Comparison of ENCODE assay signal across 25 mouse cellular contexts in the genomic region with DNA sequence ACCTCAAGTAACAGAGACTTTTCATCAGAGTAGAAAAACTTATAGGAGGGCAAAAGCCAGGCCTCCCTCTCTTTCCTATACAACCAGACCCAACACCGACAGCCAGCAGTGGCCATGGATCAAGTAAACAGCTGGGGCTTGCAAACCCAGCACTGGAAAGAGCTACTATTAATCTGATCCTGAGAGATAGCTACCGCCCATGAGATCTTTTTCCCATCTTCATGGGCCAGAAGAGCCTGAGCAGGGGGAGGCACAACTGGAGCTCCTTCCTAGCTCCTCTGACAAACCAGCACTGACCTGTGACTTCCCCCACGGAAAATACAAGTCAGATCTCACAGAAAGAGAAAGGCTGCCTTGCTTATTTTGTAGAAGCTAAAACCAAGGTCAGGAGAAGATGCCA.
DNase-seq lines count a peak whose midpoint lies in the region; ATAC-seq and TF ChIP-seq lines count a peak whose summit lies in the region.
"Had no signal": no experiment of that assay in that cellular context is flagged by ENCODE, and none has a peak within 500 bp of the region (broad histone marks: within the 10 kb centered on the region; RNA-seq: fewer than 3 reads in every experiment).

No protein-coding gene starts in this region.

- H3K27ac ChIP-seq in kidney, embryonic 14.5 days (ENCODE audit: low read depth, low read length), result no peak overlapping the region
- H3K27ac ChIP-seq in kidney, embryonic 16.5 days (ENCODE audit: low read length), result no peak overlapping the region
- no peak overlapping the region for H3K27ac ChIP-seq in CH12.LX (ENCODE audit: insufficient read depth, low read depth)
- H3K27ac ChIP-seq: embryonic facial prominence, embryonic 13.5 days; embryonic facial prominence, embryonic 15.5 days; forebrain, embryonic 10.5 days; forebrain, embryonic 12.5 days had no signal

- TF ChIP-seq RAD21 in CH12.LX (IDR thresholded peaks at IDR 0.05; ENCODE audit: low read depth, low read length), result no peak

- no peaks in the 10 kb centered on the region for H3K9me3 ChIP-seq in kidney, embryonic 14.5 days (ENCODE audit: control insufficient read depth, low read length)
- H3K9me3 ChIP-seq in kidney, embryonic 16.5 days (ENCODE audit: low read length), result no peaks in the 10 kb centered on the region
- H3K9me3 ChIP-seq in CH12.LX (replicated peaks; ENCODE audit: low read length), result peaks cover 4% of the 10 kb centered on the region
- H3K9me3 ChIP-seq: embryonic facial prominence, embryonic 13.5 days; embryonic facial prominence, embryonic 15.5 days; forebrain, embryonic 10.5 days; forebrain, embryonic 12.5 days had no signal

- dilution Hi-C loops in CH12.LX (cut with MboI; ENCODE audit: extremely low pct_ligation_motif_present, extremely low pct_unique_long_range_greater_than_20kb, low sequenced_read_pairs), result no loop called here

- H3K27me3 ChIP-seq in kidney, embryonic 14.5 days (ENCODE audit: control insufficient read depth, insufficient read depth, low read length), result no peaks in the 10 kb centered on the region
- no peaks in the 10 kb centered on the region for H3K27me3 ChIP-seq in kidney, embryonic 16.5 days (ENCODE audit: insufficient read depth, low read length)
- no peaks in the 10 kb centered on the region for H3K27me3 ChIP-seq in CH12.LX (replicated peaks)
- H3K27me3 ChIP-seq: embryonic facial prominence, embryonic 13.5 days; embryonic facial prominence, embryonic 15.5 days; forebrain, embryonic 12.5 days had no signal

- TF ChIP-seq POLR2A in CH12.LX (IDR thresholded peaks at IDR 0.05; ENCODE audit: low read depth, low read length), result no peak

- in situ Hi-C loops in CH12.LX (cut with MboI; ENCODE audit: low pct_ligation_motif_present, low pct_unique_long_range_greater_than_20kb, low sequenced_read_pairs), result no loop called here

- no peaks in the 10 kb centered on the region for H3K79me2 ChIP-seq in CH12.LX (replicated peaks; ENCODE audit: control insufficient read depth, extremely low read depth, insufficient read depth, poor library complexity, severe bottlenecking)

- H3K4me2 ChIP-seq in kidney, embryonic 14.5 days (replicated peaks; ENCODE audit: low read depth, low read length), result no peak overlapping the region
- no peak overlapping the region for H3K4me2 ChIP-seq in kidney, embryonic 16.5 days (replicated peaks; ENCODE audit: low read depth, low read length)
- H3K4me2 ChIP-seq in CH12.LX (ENCODE audit: insufficient read depth, low read depth, poor library complexity, severe bottlenecking), result no peak overlapping the region
- H3K4me2 ChIP-seq: embryonic facial prominence, embryonic 13.5 days; embryonic facial prominence, embryonic 15.5 days; forebrain, embryonic 12.5 days had no signal

- 28% methylated on average over 3 of the region's 3 CpGs for WGBS in kidney, embryonic 14.5 days
- WGBS in kidney, embryonic 16.5 days, result 35% methylated on average over 3 of the region's 3 CpGs

- no peak for TF ChIP-seq CTCF in CH12.LX (conservative IDR thresholded peaks at IDR 0.05 in 1 of 2, IDR thresholded peaks at IDR 0.05 in 1 of 2; ENCODE audit: low read depth in 2 of 2, low read length in 2 of 2)

- no peak for TF ChIP-seq EP300 in CH12.LX (IDR thresholded peaks at IDR 0.05; ENCODE audit: low read length)

- ATAC-seq in kidney, embryonic 14.5 days (ENCODE audit: low FRiP score, low TSS enrichment), result 0 out of 2 replicates have a peak, but pooled peaks have one; percentile 53
- peak; percentile 73; the same call in 1 of the 2 replicates for ATAC-seq in kidney, embryonic 16.5 days (ENCODE audit: low FRiP score, low TSS enrichment)
- ATAC-seq: CD4-positive, CD25-positive, alpha-beta regulatory T cell, adult 4 months; forebrain, embryonic 14.5 days had no signal

- DNase-seq in heart, adult 11 months, result peak; percentile 41
- no peak for DNase-seq in heart, adult 18-20 months
- no peak for DNase-seq in kidney, postnatal 10 days
- DNase-seq in kidney, postnatal 14 days, result no peak
- DNase-seq in CH12.LX (ENCODE audit: extremely low read depth), result peak; percentile 13
- DNase-seq: adrenal gland, adult 2 months; adrenal gland, postnatal 10 days; adrenal gland, postnatal 25 days; B cell, adult 2 months; cerebellum, adult 11 months; cerebellum, adult 18-20 months; cerebellum, adult 8-10 months; cerebellum, adult 9-11 months; cerebellum, postnatal 14 days; cerebellum, postnatal 36 days; embryo, embryonic 11 days had no signal

- peaks cover 3% of the 10 kb centered on the region; the same call in 1 of the 2 replicates for H3K4me1 ChIP-seq in kidney, embryonic 14.5 days (ENCODE audit: control insufficient read depth, insufficient read depth, low read length)
- no peaks in the 10 kb centered on the region for H3K4me1 ChIP-seq in kidney, embryonic 16.5 days (ENCODE audit: insufficient read depth, low read length)
- peaks cover 4 to 42% of the 10 kb centered on the region in 2 experiments; a peak in 3 of 4 replicates for H3K4me1 ChIP-seq in CH12.LX (ENCODE audit: control insufficient read depth in 1 of 2, insufficient read depth in 2 of 2)
- H3K4me1 ChIP-seq: embryonic facial prominence, embryonic 13.5 days; embryonic facial prominence, embryonic 15.5 days; forebrain, embryonic 10.5 days; forebrain, embryonic 12.5 days had no signal

- no peak overlapping the region for H3K4me3 ChIP-seq in kidney, embryonic 14.5 days (ENCODE audit: low read length)
- H3K4me3 ChIP-seq in kidney, embryonic 16.5 days (ENCODE audit: low read length), result no peak overlapping the region
- no peak overlapping the region for H3K4me3 ChIP-seq in CH12.LX (replicated peaks in 1 of 3; ENCODE audit: low read depth in 2 of 3, low read length in 2 of 3, poor library complexity in 1 of 3)
- H3K4me3 ChIP-seq: embryonic facial prominence, embryonic 13.5 days; embryonic facial prominence, embryonic 15.5 days; erythroblast, embryonic 14.5 days; forebrain, embryonic 10.5 days; forebrain, embryonic 12.5 days had no signal

- H3K9ac ChIP-seq in kidney, embryonic 14.5 days (ENCODE audit: low read depth, low read length), result no peak overlapping the region
- no peak overlapping the region for H3K9ac ChIP-seq in kidney, embryonic 16.5 days (replicated peaks; ENCODE audit: low read length)
- no peak overlapping the region for H3K9ac ChIP-seq in CH12.LX (ENCODE audit: insufficient read depth, low read depth)
- H3K9ac ChIP-seq: embryonic facial prominence, embryonic 13.5 days; embryonic facial prominence, embryonic 15.5 days; forebrain, embryonic 12.5 days had no signal

- no peaks in the 10 kb centered on the region for H3K36me3 ChIP-seq in kidney, embryonic 14.5 days (ENCODE audit: control insufficient read depth, insufficient read depth, low read length)
- H3K36me3 ChIP-seq in kidney, embryonic 16.5 days (ENCODE audit: insufficient read depth, low read length), result no peaks in the 10 kb centered on the region
- H3K36me3 ChIP-seq in CH12.LX (replicated peaks in 1 of 2; ENCODE audit: control insufficient read depth in 1 of 2, insufficient read depth in 1 of 2, low read length in 1 of 2), result no peaks in the 10 kb centered on the region
- H3K36me3 ChIP-seq: embryonic facial prominence, embryonic 13.5 days; embryonic facial prominence, embryonic 15.5 days; forebrain, embryonic 10.5 days; forebrain, embryonic 12.5 days had no signal

TF ChIP-seq in CH12.LX, 34 proteins besides CTCF, POLR2A, EP300 and RAD21:
- TF ChIP-seq ZNF384 (IDR thresholded peaks at IDR 0.05; ENCODE audit: low read depth, low read length) (no peak), SMC3 (IDR thresholded peaks at IDR 0.05; ENCODE audit: low read depth, low read length) (no peak), NRF1 (IDR thresholded peaks at IDR 0.05; ENCODE audit: low read depth, low read length) (no peak)

Comparison
In these comparisons a context has a peak if more than half of its experiments do, and no peak if none do; other contexts are left out.
1. DNase-seq: peak in heart, adult 11 months (single experiment) and CH12.LX (single experiment); none in heart, adult 18-20 months (0 of 2), kidney, postnatal 10 days (single experiment) and kidney, postnatal 14 days (single experiment).